Mouse (Mus musculus) ES-E14 (cell line): ENCODE results near the gene Nkd2. TPM values are rescaled to one million over a fixed set of nuclear protein-coding genes. Genes with fewer than 3 reads are reported as not detected.

ENCODE experiments used
- DNase-seq: peaks from one replicate; pipeline ENCODE4 v3.0.0-alpha.2; 2013; ENCODE audit warnings: low read depth, low spot score
- H3K27ac ChIP-seq: 2 replicates; pipeline ENCODE4 v1.5.1; 2012; ENCODE audit warnings: low read depth, mild to moderate bottlenecking, low read length, moderate library complexity, mixed read lengths; ENCODE audit not compliant: poor library complexity, insufficient read depth, severe bottlenecking
- H3K36me3 ChIP-seq: 2 replicates; pipeline ENCODE4 v1.6.1; 2012; ENCODE audit warnings: mild to moderate bottlenecking, low read length, moderate library complexity, mixed read lengths; ENCODE audit not compliant: control insufficient read depth, poor library complexity, insufficient read depth, severe bottlenecking
- H3K4me1 ChIP-seq, 2 experiments: fragments of 150-350 bp in 1 of 2; sonication (generic) in 1 of 2; 2 replicates each; pipeline ENCODE4 v1.6.1; 2012; ENCODE audit warnings: low read length in 2 of 2, mild to moderate bottlenecking in 1 of 2, mixed read lengths in 1 of 2; ENCODE audit not compliant: control insufficient read depth in 2 of 2, insufficient read depth in 2 of 2, poor library complexity in 1 of 2
- H3K4me3 ChIP-seq, 2 experiments: fragments of 150-350 bp in 1 of 2; sonication (generic) in 1 of 2; 2 replicates each; pipeline ENCODE4 v1.5.1; 2012; ENCODE audit warnings: low read length in 2 of 2, low read depth in 1 of 2, mild to moderate bottlenecking in 1 of 2, mixed read lengths in 1 of 2; ENCODE audit not compliant: insufficient read depth in 1 of 2, poor library complexity in 1 of 2, severe bottlenecking in 1 of 2
- H3K9ac ChIP-seq: 2 replicates; pipeline ENCODE4 v1.6.1; 2012; ENCODE audit warnings: low read depth, mild to moderate bottlenecking, low read length, mixed read lengths; ENCODE audit not compliant: poor library complexity, insufficient read depth, severe bottlenecking
- H3K9me3 ChIP-seq: fragments of 150-350 bp; sonication (generic); 2 replicates; pipeline ENCODE4 v1.6.1; 2012; ENCODE audit warnings: low read depth, mild to moderate bottlenecking, low read length; ENCODE audit not compliant: control insufficient read depth, insufficient read depth
- CHD2 ChIP-seq: IDR thresholded peaks from 2 replicates; pipeline ENCODE4 v1.6.1; 2014; ENCODE audit warnings: mild to moderate bottlenecking, low read depth, low read length, inconsistent platforms
- HCFC1 ChIP-seq: IDR thresholded peaks from 2 replicates; pipeline ENCODE4 v1.6.1; 2012; ENCODE audit warnings: low read length, inconsistent platforms, borderline replicate concordance; ENCODE audit not compliant: insufficient read depth
- MAFK ChIP-seq: IDR thresholded peaks from 2 replicates; pipeline ENCODE4 v1.6.1; 2014; ENCODE audit warnings: mild to moderate bottlenecking, low read depth, low read length, inconsistent platforms; ENCODE audit not compliant: insufficient read depth
- ZC3H11A ChIP-seq: IDR thresholded peaks from 2 replicates; pipeline ENCODE4 v1.6.1; 2012; ENCODE audit warnings: low read depth, mild to moderate bottlenecking, inconsistent platforms, low read length, borderline replicate concordance
- ZNF384 ChIP-seq: IDR thresholded peaks from 2 replicates; pipeline ENCODE4 v1.6.1; 2012; ENCODE audit warnings: low read depth, low read length, inconsistent platforms
- in situ Hi-C, 2 experiments: fragments of 600-800 bp; cut with MboI; formaldehyde crosslinking; loops; one replicate each; pipeline ENCODE4 v1.15.1; 2025; ENCODE audit warnings: low sequenced_read_pairs in 2 of 2, inconsistent platforms in 1 of 2; ENCODE audit not compliant: unreplicated experiment in 2 of 2
- total RNA-seq: library from RNA; depleted of rRNA; stranded (reverse); fragments of 300-350 nt; gene quantifications from 2 replicates; pipeline ENCODE4 v1.2.3, GENCODE M21; 2012

Gene Nkd2
- total RNA-seq, 1 experiment, result 1.8 TPM

DNA sequence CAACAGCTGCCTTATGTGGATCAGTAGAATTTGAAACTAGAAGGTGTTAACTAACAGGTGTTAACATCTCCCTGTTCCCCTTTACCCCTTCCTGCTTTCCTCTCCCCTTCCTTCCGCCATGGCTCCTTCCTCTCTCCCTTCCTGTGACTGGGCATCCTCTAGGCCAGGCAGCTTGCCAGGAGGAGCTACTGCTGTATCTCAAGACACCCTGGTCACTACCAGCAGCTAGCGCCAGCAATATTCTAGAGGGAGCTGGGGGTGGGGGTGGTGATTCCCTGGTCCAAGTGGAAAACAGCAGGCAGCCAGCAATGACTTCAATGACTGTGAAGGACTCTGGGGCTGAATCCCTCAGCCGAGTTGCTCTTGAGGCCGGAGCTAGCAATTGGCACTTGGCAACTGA is 38.2 kb upstream of the Nkd2 start:
- H3K9me3 ChIP-seq, result no peaks in the 10 kb centered on the region
- no peaks in the 10 kb centered on the region for H3K36me3 ChIP-seq
- TF ChIP-seq ZNF384, result no peak
- no peak for TF ChIP-seq CHD2
- no peak for TF ChIP-seq HCFC1
- no peak for TF ChIP-seq ZC3H11A
- TF ChIP-seq MAFK, result no peak
- H3K27ac ChIP-seq, result no peak overlapping the region
- no peaks in the 10 kb centered on the region for H3K4me1 ChIP-seq
- H3K9ac ChIP-seq, result no peak overlapping the region
- no peak for DNase-seq
- no peak overlapping the region for H3K4me3 ChIP-seq
- in situ Hi-C loops, result no loop called here

DNA sequence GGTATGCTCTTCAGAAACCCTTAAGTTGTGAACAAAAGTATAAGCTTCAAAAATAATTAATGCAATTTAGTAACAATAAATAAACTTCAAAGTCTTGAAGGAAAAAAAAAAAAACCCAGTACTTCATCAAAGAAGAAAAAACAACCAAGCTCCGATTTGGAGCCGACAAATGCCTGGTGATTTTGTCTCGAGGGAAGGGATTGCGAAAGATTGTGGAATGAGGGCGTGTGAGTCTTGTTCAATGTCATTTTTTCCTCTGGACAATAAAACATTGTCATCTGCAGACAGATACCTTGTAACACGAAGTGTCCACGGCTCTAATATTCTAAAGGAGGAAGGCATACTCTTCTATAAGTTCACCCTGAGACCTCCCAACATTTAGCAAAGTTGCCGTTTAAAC is 33.9 kb upstream of the Nkd2 start:
- Histone ChIP-seq H3K4me1 (no peaks in the 10 kb centered on the region), H3K4me3 (no peak overlapping the region), H3K36me3 (no peaks in the 10 kb centered on the region), H3K27ac (no peak overlapping the region), H3K9ac (no peak overlapping the region), H3K9me3 (no peaks in the 10 kb centered on the region)
- DNase-seq, result no peak
- no peak for TF ChIP-seq ZNF384
- TF ChIP-seq CHD2, result no peak
- no peak for TF ChIP-seq MAFK
- no peak for TF ChIP-seq ZC3H11A
- TF ChIP-seq HCFC1, result no peak
- in situ Hi-C loops, result no loop called here

DNA sequence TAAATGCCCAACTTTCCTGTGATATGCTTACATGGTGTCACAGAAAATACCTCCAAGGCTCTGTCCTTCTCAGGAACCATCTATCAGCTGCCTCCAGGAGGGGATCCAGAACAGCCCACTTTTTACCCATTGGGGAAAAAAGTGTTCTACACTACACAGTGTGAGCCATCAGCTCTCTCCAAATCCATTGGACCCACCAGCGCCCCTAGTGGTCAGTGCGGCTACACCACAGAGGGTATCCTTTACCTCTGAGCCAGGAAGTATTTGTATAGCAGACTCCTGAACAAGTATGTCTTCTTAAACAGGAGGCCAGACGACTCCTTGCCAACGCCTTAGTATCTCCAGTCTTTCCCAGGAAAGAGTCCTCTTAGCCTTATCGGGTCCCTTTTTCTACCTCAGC is 32.4 kb upstream of the Nkd2 start:
- in situ Hi-C loops, result no loop called here
- Histone ChIP-seq H3K9me3 (no peaks in the 10 kb centered on the region), H3K27ac (no peak overlapping the region), H3K4me1 (no peaks in the 10 kb centered on the region), H3K4me3 (no peak overlapping the region), H3K36me3 (no peaks in the 10 kb centered on the region), H3K9ac (no peak overlapping the region)
- DNase-seq, result no peak
- TF ChIP-seq ZC3H11A (no peak), HCFC1 (no peak), ZNF384 (no peak), CHD2 (no peak), MAFK (no peak)

DNA sequence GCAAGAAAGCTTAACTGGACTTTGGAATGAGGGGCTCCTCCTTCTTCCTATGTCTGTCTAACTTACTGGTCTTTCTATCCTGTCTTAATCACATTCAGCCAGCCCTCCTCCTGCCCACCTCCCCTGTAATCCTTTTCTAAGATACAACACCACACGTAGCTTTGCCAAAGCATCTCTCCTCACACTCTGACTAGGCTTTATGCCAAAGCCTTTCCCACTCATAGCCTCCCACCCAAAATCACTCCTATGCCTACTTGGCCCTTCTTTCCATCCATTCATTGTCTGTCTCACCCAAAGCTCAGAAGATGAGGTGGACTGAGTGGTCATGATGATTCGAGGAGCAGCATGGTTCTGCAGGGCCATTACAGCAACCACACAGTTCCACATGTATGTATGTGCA is 24.7 kb upstream of the Nkd2 start:
- H3K4me1 ChIP-seq, result peaks cover 0 to 3% of the 10 kb centered on the region in 2 experiments; a peak in 1 of 4 replicates
- H3K9me3 ChIP-seq, result no peaks in the 10 kb centered on the region
- no peaks in the 10 kb centered on the region for H3K36me3 ChIP-seq
- in situ Hi-C loops, result no loop called here
- no peak for DNase-seq
- H3K27ac ChIP-seq, result no peak overlapping the region
- TF ChIP-seq CHD2 (no peak), MAFK (no peak), ZNF384 (no peak), HCFC1 (no peak), ZC3H11A (no peak)
- no peak overlapping the region for H3K4me3 ChIP-seq
- no peak overlapping the region for H3K9ac ChIP-seq
